Comparison of ENCODE assay signal across 8 mouse cellular contexts in the genomic region with DNA sequence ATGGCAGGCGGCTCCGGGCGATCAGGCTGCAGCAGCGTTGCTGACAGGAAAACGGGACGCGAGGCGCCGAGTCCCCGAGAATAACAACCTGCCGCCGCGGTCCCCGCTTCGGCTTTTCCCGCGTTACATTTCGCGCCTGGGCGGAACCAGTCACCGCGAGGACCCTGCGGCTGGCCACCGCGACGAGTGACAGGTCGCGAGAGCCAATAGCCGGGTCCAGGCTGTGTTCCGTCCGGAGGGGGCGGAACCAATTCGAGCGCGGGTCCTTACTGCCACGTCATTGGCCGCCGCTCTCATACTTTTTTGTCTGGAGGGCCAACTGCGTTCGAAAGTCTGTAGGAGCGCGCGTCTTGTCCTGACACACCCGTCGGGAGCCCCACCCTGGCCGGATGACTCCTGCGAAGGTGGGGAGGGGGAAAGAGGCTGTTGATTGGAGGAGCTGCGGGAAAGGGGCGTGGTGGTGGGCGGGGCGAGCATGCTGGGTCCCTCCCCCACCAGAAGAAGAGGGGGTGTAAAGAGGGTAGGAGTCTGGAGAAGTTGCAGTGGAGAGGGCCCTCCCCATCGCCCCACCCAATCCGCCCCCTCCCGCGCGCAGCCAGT. TPM values are rescaled to one million over a fixed set of nuclear protein-coding genes. Genes with fewer than 3 reads are reported as not detected.
DNase-seq lines count a peak whose midpoint lies in the region; ATAC-seq and TF ChIP-seq lines count a peak whose summit lies in the region.

A gene (minus strand): TSS at position 120 of the 600 bp plus-strand sequence.

- peak within 1 kb of the TSS; percentile 62 for H3K9ac ChIP-seq in hindbrain, postnatal 0 days (replicated peaks; ENCODE audit: low read length)

- H3K9me3 ChIP-seq in hindbrain, postnatal 0 days (ENCODE audit: low read length): no peaks in the 10 kb centered on the region

- peak; percentile 100 for DNase-seq in ZHBTc4 (ENCODE audit: low read depth, low spot score)
- peak; percentile 98 for DNase-seq in gastrocnemius, adult 2 months
- peak; percentile 98 for DNase-seq in hindbrain, postnatal 0 days (ENCODE audit: low spot score)
- DNase-seq in left cerebral cortex, adult 2 months (ENCODE audit: extremely low spot score in 1 of 2, low spot score in 2 of 2): peak; percentile 96 to 97
- peak; percentile 96 to 97 for DNase-seq in right cerebral cortex, adult 2 months (ENCODE audit: low spot score in 2 of 2)
- DNase-seq in urinary bladder, postnatal 14 days (ENCODE audit: low spot score): peak; percentile 98

- peak; percentile 88 for ATAC-seq in common myeloid progenitor, adult 5-6 weeks (replicated peaks; ENCODE audit: low read depth, poor library complexity, severe bottlenecking)
- peak; percentile 98 for ATAC-seq in hindbrain, postnatal 0 days
- peak; percentile 84 for ATAC-seq in megakaryocyte, adult 5-6 weeks (ENCODE audit: poor library complexity, severe bottlenecking)

- H3K4me2 ChIP-seq in hindbrain, postnatal 0 days (ENCODE audit: low read depth, low read length): peak within 1 kb of the TSS; percentile 69

- H3K4me3 ChIP-seq in gastrocnemius, adult 2 months: peak within 1 kb of the TSS; percentile 96
- peak within 1 kb of the TSS; percentile 88 for H3K4me3 ChIP-seq in hindbrain, postnatal 0 days (ENCODE audit: low read length)
- H3K4me3 ChIP-seq in left cerebral cortex, adult 2 months: peak within 1 kb of the TSS; percentile 65

- H3K36me3 ChIP-seq in hindbrain, postnatal 0 days (ENCODE audit: insufficient read depth, low read length): no peaks in the 10 kb centered on the region

- no peaks in the 10 kb centered on the region for H3K4me1 ChIP-seq in hindbrain, postnatal 0 days (ENCODE audit: insufficient read depth, low read length)

- WGBS in hindbrain, postnatal 0 days: 1% methylated on average over 55 of the region's 56 CpGs

- intact Hi-C loops in gastrocnemius, adult 2 months (cut with DNase I): loop anchor here (10.0 kb wide), 1 partner anchor 338 kb away; a partner anchor contains a TSS
- intact Hi-C loops in left cerebral cortex, adult 2 months (cut with DNase I): loop anchor here (1.0 to 10.0 kb wide), 2 partner anchors 8 to 588 kb away; a partner anchor contains a TSS

- no peak for TF ChIP-seq CTCF in gastrocnemius, adult 2 months (IDR thresholded peaks at IDR 0.05)
- TF ChIP-seq CTCF in hindbrain, postnatal 0 days (IDR thresholded peaks at IDR 0.05; ENCODE audit: low read depth): no peak
- no peak for TF ChIP-seq CTCF in left cerebral cortex, adult 2 months (IDR thresholded peaks at IDR 0.05)

- H3K27ac ChIP-seq in gastrocnemius, adult 2 months: peak within 1 kb of the TSS; percentile 81
- peak within 1 kb of the TSS; percentile 77 for H3K27ac ChIP-seq in hindbrain, postnatal 0 days
- H3K27ac ChIP-seq in left cerebral cortex, adult 2 months: peak within 1 kb of the TSS; percentile 81

- no peaks in the 10 kb centered on the region for H3K27me3 ChIP-seq in hindbrain, postnatal 0 days (ENCODE audit: insufficient read depth, low read length)

RNA-seq across cellular contexts. Expression of the gene that starts here (rescaled TPM):
- total RNA-seq in common myeloid progenitor, adult 5-6 weeks (2017): 65.3 and 71.5 TPM in 2 replicates
- total RNA-seq in gastrocnemius, adult 2 months (2021): 10 to 100 TPM; 19.1 to 23.8 TPM
- total RNA-seq in hindbrain, postnatal 0 days (2014; rRNA removed): 15.3 and 17.0 TPM in 2 replicates
- polyA plus RNA-seq in hindbrain, postnatal 0 days (2015; fragmentation: Nextera tagmentation; extraction: Ambion mirVana): 6.7 and 6.9 TPM in 2 replicates
- 10 to 100 TPM; 26.8 to 29.3 TPM for total RNA-seq in left cerebral cortex, adult 2 months (2021)
- 26.4 and 34.6 TPM in 2 replicates for total RNA-seq in megakaryocyte, adult 5-6 weeks (2015)
- total RNA-seq in megakaryocyte, adult 5-6 weeks (2017): 38.7 and 48.5 TPM in 2 replicates

Comparison
In these comparisons a context has a peak if more than half of its experiments do, and no peak if none do; other contexts are left out.
1. Peak in every context shown above with its lines: DNase-seq, ATAC-seq, H3K4me3 ChIP-seq and H3K27ac ChIP-seq.